Comparison of ENCODE assay signal across 38 mouse cellular contexts in genomic region chr3:107977691-107978090, GRCm38 (mm10). TPM values are rescaled to one million over a fixed set of nuclear protein-coding genes. Genes with fewer than 3 reads are reported as not detected.
DNase-seq lines count a peak whose midpoint lies in the region; ATAC-seq and TF ChIP-seq lines count a peak whose summit lies in the region.
"Had no signal": no experiment of that assay in that cellular context is flagged by ENCODE, and none has a peak within 500 bp of the region (broad histone marks: within the 10 kb centered on the region; RNA-seq: fewer than 3 reads in every experiment).

No protein-coding gene starts in this region.

- H3K4me3 ChIP-seq in liver, adult 2 months (ENCODE audit: insufficient read depth, low read depth, low read length), result no peak overlapping the region
- H3K4me3 ChIP-seq in liver, embryonic 12.5 days, result no peak overlapping the region
- H3K4me3 ChIP-seq in stomach, embryonic 16.5 days (replicated peaks; ENCODE audit: low read length), result no peak overlapping the region
- H3K4me3 ChIP-seq: embryonic facial prominence, embryonic 13.5 days; forebrain, embryonic 10.5 days; forebrain, embryonic 15.5 days; heart, adult 2 months; heart, embryonic 12.5 days; limb, embryonic 10.5 days; limb, embryonic 15.5 days; lung, embryonic 15.5 days; neural tube, embryonic 12.5 days had no signal

- no peaks in the 10 kb centered on the region for H3K36me3 ChIP-seq in liver, adult 2 months (ENCODE audit: control insufficient read depth, insufficient read depth, low read length)
- no peaks in the 10 kb centered on the region for H3K36me3 ChIP-seq in liver, embryonic 12.5 days
- no peaks in the 10 kb centered on the region for H3K36me3 ChIP-seq in stomach, embryonic 16.5 days (ENCODE audit: control insufficient read depth, insufficient read depth, low read length)
- H3K36me3 ChIP-seq: embryonic facial prominence, embryonic 13.5 days; forebrain, embryonic 10.5 days; forebrain, embryonic 15.5 days; G1E; heart, embryonic 12.5 days; limb, embryonic 10.5 days; limb, embryonic 15.5 days; lung, embryonic 15.5 days; neural tube, embryonic 12.5 days had no signal

- H3K27ac ChIP-seq in liver, adult 2 months (replicated peaks; ENCODE audit: insufficient read depth, low read depth, low read length), result no peak overlapping the region
- H3K27ac ChIP-seq in liver, embryonic 12.5 days, result no peak overlapping the region
- no peak overlapping the region for H3K27ac ChIP-seq in stomach, embryonic 16.5 days (ENCODE audit: low read length)
- H3K27ac ChIP-seq: embryonic facial prominence, embryonic 13.5 days; forebrain, embryonic 10.5 days; forebrain, embryonic 15.5 days; heart, adult 2 months; hindbrain, embryonic 14.5 days; limb, embryonic 10.5 days; limb, embryonic 15.5 days; lung, embryonic 15.5 days; neural tube, embryonic 12.5 days had no signal

- H3K4me1 ChIP-seq in liver, adult 2 months (ENCODE audit: control insufficient read depth, insufficient read depth, low read length), result peaks cover 23% of the 10 kb centered on the region
- H3K4me1 ChIP-seq in liver, embryonic 12.5 days, result no peaks in the 10 kb centered on the region
- H3K4me1 ChIP-seq in stomach, embryonic 16.5 days (ENCODE audit: control insufficient read depth, insufficient read depth, low read length), result 0 out of 2 replicates have a peak, but pooled peaks cover 2% of the 10 kb centered on the region
- H3K4me1 ChIP-seq: embryonic facial prominence, embryonic 13.5 days; forebrain, embryonic 15.5 days; limb, embryonic 10.5 days; limb, embryonic 15.5 days; lung, embryonic 15.5 days; neural tube, embryonic 12.5 days had no signal

- TF ChIP-seq POLR2A in liver, adult 2 months (IDR thresholded peaks at IDR 0.05; ENCODE audit: extremely low read depth, insufficient read depth, low read length), result no peak

- ATAC-seq in liver, embryonic 12.5 days, result no peak
- peak; percentile 72 for ATAC-seq in stomach, embryonic 16.5 days (ENCODE audit: insufficient read depth, low FRiP score)
- ATAC-seq: forebrain, embryonic 15.5 days; midbrain, embryonic 16.5 days; Patski had no signal

- TF ChIP-seq CTCF in liver, adult 2 months (IDR thresholded peaks at IDR 0.05; ENCODE audit: low read depth, low read length), result no peak

- H3K4me2 ChIP-seq in liver, embryonic 12.5 days, result no peak overlapping the region
- H3K4me2 ChIP-seq in stomach, embryonic 16.5 days (ENCODE audit: low read depth, low read length), result no peak overlapping the region
- H3K4me2 ChIP-seq: embryonic facial prominence, embryonic 13.5 days; forebrain, embryonic 15.5 days; heart, embryonic 12.5 days; hindbrain, embryonic 14.5 days; limb, embryonic 15.5 days; lung, embryonic 15.5 days; midbrain, embryonic 11.5 days; neural tube, embryonic 12.5 days had no signal

- no peak overlapping the region for H3K9ac ChIP-seq in liver, adult 2 months (ENCODE audit: low read depth, low read length)
- H3K9ac ChIP-seq in liver, embryonic 12.5 days, result no peak overlapping the region
- no peak overlapping the region for H3K9ac ChIP-seq in stomach, embryonic 16.5 days (ENCODE audit: low read length)
- H3K9ac ChIP-seq: embryonic facial prominence, embryonic 13.5 days; forebrain, embryonic 15.5 days; heart, embryonic 12.5 days; hindbrain, embryonic 14.5 days; limb, embryonic 15.5 days; lung, embryonic 15.5 days; neural tube, embryonic 12.5 days had no signal

- no peaks in the 10 kb centered on the region for H3K79me2 ChIP-seq in liver, adult 2 months (ENCODE audit: control insufficient read depth, insufficient read depth, low read length)

- H3K9me3 ChIP-seq in liver, embryonic 12.5 days (replicated peaks), result no peaks in the 10 kb centered on the region
- no peaks in the 10 kb centered on the region for H3K9me3 ChIP-seq in stomach, embryonic 16.5 days (replicated peaks; ENCODE audit: control insufficient read depth, low read length)
- H3K9me3 ChIP-seq: embryonic facial prominence, embryonic 13.5 days; forebrain, embryonic 10.5 days; forebrain, embryonic 15.5 days; G1E; heart, embryonic 12.5 days; limb, embryonic 10.5 days; limb, embryonic 15.5 days; lung, embryonic 15.5 days; neural tube, embryonic 12.5 days had no signal

- WGBS in liver, adult 2 months, result 9% methylated on average over 3 of the region's 3 CpGs
- WGBS in liver, embryonic 12.5 days (ENCODE audit: insufficient replicate concordance), result 51% methylated on average over 3 of the region's 3 CpGs
- WGBS in stomach, embryonic 16.5 days, result 53% methylated on average over 3 of the region's 3 CpGs

- no peaks in the 10 kb centered on the region for H3K27me3 ChIP-seq in liver, adult 2 months (ENCODE audit: control insufficient read depth, insufficient read depth, low read length)
- H3K27me3 ChIP-seq in liver, embryonic 12.5 days (replicated peaks), result no peaks in the 10 kb centered on the region
- no peaks in the 10 kb centered on the region for H3K27me3 ChIP-seq in stomach, embryonic 16.5 days (ENCODE audit: control insufficient read depth, insufficient read depth, low read length)
- H3K27me3 ChIP-seq: embryonic facial prominence, embryonic 13.5 days; forebrain, embryonic 15.5 days; heart, embryonic 12.5 days; limb, embryonic 15.5 days; lung, embryonic 15.5 days; neural tube, embryonic 12.5 days; Patski had no signal

- DNase-seq in liver, adult 2 months (ENCODE audit: extremely low read depth, low read depth, low spot score), result peak; percentile 54
- peak; percentile 7 for DNase-seq in urinary bladder, adult 2 months (ENCODE audit: low spot score)
- DNase-seq in urinary bladder, postnatal 25 days (ENCODE audit: low spot score), result no peak
- DNase-seq in embryo, embryonic 9.5 days (ENCODE audit: extremely low spot score), result no peak
- DNase-seq in neural tube, embryonic 10.5 days (ENCODE audit: extremely low spot score, low spot score), result no peak
- DNase-seq: adrenal gland, postnatal 14 days; cerebellum, adult 11 months; cerebellum, adult 9-11 months; embryo, embryonic 11 days; gastrocnemius, postnatal 25 days; heart, adult 2 months; kidney, adult 8-10 months; kidney, postnatal 10 days; layer of hippocampus, adult 9-11 months; lung, postnatal 36 days; right cerebral cortex, postnatal 4 days; thymus, postnatal 4 days had no signal

RNA-seq across cellular contexts. Expression of gene Gstm2, which starts 8.6 kb away (rescaled TPM):
- total RNA-seq in liver, adult 2 months (2014; rRNA removed), result 79.1 and 88.5 TPM in 2 replicates
- 222 and 270 TPM in 2 replicates for polyA plus RNA-seq in liver, adult 2 months (2012; rRNA removed)
- polyA plus RNA-seq in liver, embryonic 12.5 days (2016; fragmentation: Nextera tagmentation; extraction: Ambion mirVana), result 7.6 and 7.8 TPM in 2 replicates
- polyA plus RNA-seq in urinary bladder, adult 2 months (2012; rRNA removed), result 148 and 153 TPM in 2 replicates
- 196 and 225 TPM in 2 replicates for polyA plus RNA-seq in stomach, embryonic 16.5 days (2015; fragmentation: Nextera tagmentation; extraction: Ambion mirVana)
- total RNA-seq: G1E had no signal
- polyA plus RNA-seq: G1E had no signal

RNA-seq across cellular contexts. Expression of gene Gstm3, which starts 8.6 kb away (rescaled TPM):
- total RNA-seq in liver, adult 2 months (2014; rRNA removed), result 34.1 and 107 TPM in 2 replicates
- polyA plus RNA-seq in liver, adult 2 months (2012; rRNA removed), result 145 and 164 TPM in 2 replicates
- 7.9 and 10.0 TPM in 2 replicates for polyA plus RNA-seq in liver, embryonic 12.5 days (2016; fragmentation: Nextera tagmentation; extraction: Ambion mirVana)
- 0.45 and 0.75 TPM in 2 replicates for polyA plus RNA-seq in urinary bladder, adult 2 months (2012; rRNA removed)
- polyA plus RNA-seq in stomach, embryonic 16.5 days (2015; fragmentation: Nextera tagmentation; extraction: Ambion mirVana), result 63.5 and 80.8 TPM in 2 replicates
- total RNA-seq: G1E; gastrocnemius, adult 18-20 months; gastrocnemius, postnatal 25 days; heart, adult 2 months; hematopoietic stem cell, adult 5-6 weeks; left cerebral cortex, postnatal 10 days; megakaryocyte, adult 5-6 weeks had no signal
- polyA plus RNA-seq: embryonic facial prominence, embryonic 13.5 days; forebrain, embryonic 10.5 days; forebrain, embryonic 15.5 days; frontal cortex, adult 2 months; G1E; heart, embryonic 12.5 days; heart, postnatal 0 days; hindbrain, embryonic 14.5 days; limb, embryonic 10.5 days; limb, embryonic 15.5 days; midbrain, embryonic 11.5 days; midbrain, embryonic 16.5 days; neural tube, embryonic 12.5 days; Patski had no signal

RNA-seq across cellular contexts. Expression of gene Gstm6, which starts 34.1 kb away (rescaled TPM):
- 96.1 and 97.1 TPM in 2 replicates for total RNA-seq in liver, adult 2 months (2014; rRNA removed)
- polyA plus RNA-seq in liver, adult 2 months (2012; rRNA removed), result 138 and 146 TPM in 2 replicates
- 7.1 and 7.5 TPM in 2 replicates for polyA plus RNA-seq in liver, embryonic 12.5 days (2016; fragmentation: Nextera tagmentation; extraction: Ambion mirVana)
- 2.1 and 2.3 TPM in 2 replicates for polyA plus RNA-seq in urinary bladder, adult 2 months (2012; rRNA removed)
- 10.4 and 11.2 TPM in 2 replicates for polyA plus RNA-seq in stomach, embryonic 16.5 days (2015; fragmentation: Nextera tagmentation; extraction: Ambion mirVana)
- total RNA-seq: hematopoietic stem cell, adult 5-6 weeks; megakaryocyte, adult 5-6 weeks had no signal
- polyA plus RNA-seq: G1E had no signal

RNA-seq across cellular contexts. Expression of gene Gstm1, which starts 40.1 kb away (rescaled TPM):
- total RNA-seq in liver, adult 2 months (2014; rRNA removed), result 474 and 907 TPM in 2 replicates
- polyA plus RNA-seq in liver, adult 2 months (2012; rRNA removed), result 5,254 and 6,847 TPM in 2 replicates
- polyA plus RNA-seq in liver, embryonic 12.5 days (2016; fragmentation: Nextera tagmentation; extraction: Ambion mirVana), result 228 and 237 TPM in 2 replicates
- 9,762 and 10,289 TPM in 2 replicates for polyA plus RNA-seq in urinary bladder, adult 2 months (2012; rRNA removed)
- 513 and 679 TPM in 2 replicates for polyA plus RNA-seq in stomach, embryonic 16.5 days (2015; fragmentation: Nextera tagmentation; extraction: Ambion mirVana)
- total RNA-seq: G1E had no signal

RNA-seq across cellular contexts. Expression of gene Gstm7, which starts 46.1 kb away (rescaled TPM):
- total RNA-seq in liver, adult 2 months (2014; rRNA removed), result 69.8 and 99.1 TPM in 2 replicates
- polyA plus RNA-seq in liver, adult 2 months (2012; rRNA removed), result 108 and 130 TPM in 2 replicates
- 8.1 and 8.9 TPM in 2 replicates for polyA plus RNA-seq in liver, embryonic 12.5 days (2016; fragmentation: Nextera tagmentation; extraction: Ambion mirVana)
- polyA plus RNA-seq in urinary bladder, adult 2 months (2012; rRNA removed), result 2.7 and 5.1 TPM in 2 replicates
- 24.7 and 24.8 TPM in 2 replicates for polyA plus RNA-seq in stomach, embryonic 16.5 days (2015; fragmentation: Nextera tagmentation; extraction: Ambion mirVana)
- total RNA-seq: G1E had no signal
- polyA plus RNA-seq: G1E had no signal

Comparison
In these comparisons a context has a peak if more than half of its experiments do, and no peak if none do; other contexts are left out.
1. DNase-seq: peak in liver, adult 2 months (single experiment) and urinary bladder, adult 2 months (single experiment); none in urinary bladder, postnatal 25 days (single experiment), embryo, embryonic 9.5 days (single experiment) and neural tube, embryonic 10.5 days (single experiment).
2. RNA of gene Gstm2, which starts 8.6 kb away (polyA plus RNA-seq): 222 to 270 TPM in liver, adult 2 months, 196 to 225 TPM in stomach, embryonic 16.5 days and 148 to 153 TPM in urinary bladder, adult 2 months; 7.6 to 7.8 TPM in liver, embryonic 12.5 days; every median in the first group is over 10 times any median in the second.
3. RNA of gene Gstm6, which starts 34.1 kb away (polyA plus RNA-seq): 138 to 146 TPM in liver, adult 2 months; 10.4 to 11.2 TPM in stomach, embryonic 16.5 days, 7.1 to 7.5 TPM in liver, embryonic 12.5 days and 2.1 to 2.3 TPM in urinary bladder, adult 2 months; every median in the first group is over 10 times any median in the second.